Mouse (Mus musculus) G1E (cell line): Measurements from ENCODE around the gene Nebl. TPM values are rescaled to one million over a fixed set of nuclear protein-coding genes. Genes with fewer than 3 reads are reported as not detected.

Experiments used
- ATAC-seq: 2 replicates; pipeline ENCODE4 v1.8.0; 2016; ENCODE audit warnings: mild to moderate bottlenecking; ENCODE audit not compliant: insufficient number of reproducible peaks, poor library complexity, low FRiP score, severe bottlenecking; ENCODE audit errors: extremely low read depth
- DNase-seq: peaks from one replicate; pipeline ENCODE4 v3.0.0; 2012; ENCODE audit warnings: low spot score
- H3K27me3 ChIP-seq: 2 replicates; pipeline ENCODE4 v1.6.1; 2012; ENCODE audit warnings: mild to moderate bottlenecking, low read length, inconsistent platforms; ENCODE audit not compliant: insufficient read depth
- H3K36me3 ChIP-seq: replicated peaks from 2 replicates; pipeline ENCODE3; 2012; ENCODE audit warnings: mild to moderate bottlenecking, inconsistent platforms
- H3K4me1 ChIP-seq: 2 replicates; pipeline ENCODE4 v1.6.1; 2012; ENCODE audit warnings: low read depth, low read length, inconsistent platforms, mixed read lengths; ENCODE audit not compliant: insufficient read depth
- H3K4me3 ChIP-seq: 2 replicates; pipeline ENCODE4 v1.5.1; 2012; ENCODE audit warnings: low read depth, mild to moderate bottlenecking, inconsistent platforms, low read length, moderate library complexity, mixed read lengths
- H3K9me3 ChIP-seq: replicated peaks from 2 replicates; pipeline ENCODE4 v1.6.1; 2012; ENCODE audit warnings: inconsistent platforms
- CTCF ChIP-seq: IDR thresholded peaks from 2 replicates; pipeline ENCODE4 v1.5.1; 2012; ENCODE audit warnings: low read depth, low read length, inconsistent platforms, mixed read lengths
- GATA1 ChIP-seq: IDR thresholded peaks from 2 replicates; pipeline ENCODE4 v1.6.1; 2012; ENCODE audit warnings: borderline replicate concordance, low read length, inconsistent platforms, mixed read lengths
- GATA2 ChIP-seq: IDR thresholded peaks from 2 replicates; pipeline ENCODE4 v1.6.1; 2012; ENCODE audit warnings: low read depth, low read length, inconsistent platforms, borderline replicate concordance
- POLR2AphosphoS5 ChIP-seq: IDR thresholded peaks from 2 replicates; pipeline ENCODE4 v1.6.1; 2012; ENCODE audit warnings: low read depth, low read length, inconsistent platforms; ENCODE audit not compliant: insufficient replicate concordance
- TAL1 ChIP-seq: conservative IDR thresholded peaks from 2 replicates; pipeline ENCODE4 v1.6.1; 2012; ENCODE audit warnings: low read depth, low read length, inconsistent platforms, mixed read lengths
- polyA plus RNA-seq: library from polyadenylated mRNA; stranded (reverse); fragments of >175 nt; gene quantifications from 2 replicates; pipeline ENCODE4 v1.2.3, GENCODE M21; 2012
- total RNA-seq, 2 experiments: library from RNA; stranded (forward) in 1 of 2; stranded (reverse) in 1 of 2; fragments of 200-1000 nt in 1 of 2; fragments of >200 nt in 1 of 2; fragmentation: Nextera tagmentation in 1 of 2; gene quantifications; 2 replicates each; pipeline ENCODE4 v1.2.3; 2014 to 2017

The Nebl gene
- total and polyA plus RNA-seq, 3 experiments, result 0.79 to 21.8 (median 6.8) TPM

DNA sequence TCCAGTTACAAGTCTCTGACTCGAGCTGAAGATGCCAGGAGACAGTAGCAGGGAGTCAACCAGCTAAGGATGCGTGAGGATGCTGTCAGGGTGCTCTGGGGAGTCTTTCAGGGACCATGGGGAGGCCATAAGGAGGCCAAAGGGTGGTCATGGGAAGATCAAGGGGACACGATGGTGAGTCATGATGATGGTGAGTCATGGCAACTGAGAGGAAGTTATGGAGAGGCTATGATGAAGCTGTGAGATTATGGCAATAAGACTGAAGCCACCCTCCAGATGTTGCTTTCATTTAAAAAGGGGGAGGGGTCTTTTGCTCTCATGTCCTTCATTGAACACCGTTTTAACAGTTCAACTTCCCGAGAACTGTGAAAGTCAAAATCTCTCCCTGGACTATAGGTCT, 322.0 kb downstream of the Nebl start:
- DNase-seq (no peak), ATAC-seq (peak; percentile 57)
- Histone ChIP-seq H3K9me3 (no peaks in the 10 kb centered on the region), H3K4me3 (no peak overlapping the region), H3K27me3 (no peaks in the 10 kb centered on the region), H3K36me3 (no peaks in the 10 kb centered on the region), H3K4me1 (peaks cover 4% of the 10 kb centered on the region; the same call in 1 of the 2 replicates)
- TF ChIP-seq CTCF (no peak), TAL1 (no peak), GATA1 (no peak), POLR2AphosphoS5 (no peak), GATA2 (no peak)

DNA sequence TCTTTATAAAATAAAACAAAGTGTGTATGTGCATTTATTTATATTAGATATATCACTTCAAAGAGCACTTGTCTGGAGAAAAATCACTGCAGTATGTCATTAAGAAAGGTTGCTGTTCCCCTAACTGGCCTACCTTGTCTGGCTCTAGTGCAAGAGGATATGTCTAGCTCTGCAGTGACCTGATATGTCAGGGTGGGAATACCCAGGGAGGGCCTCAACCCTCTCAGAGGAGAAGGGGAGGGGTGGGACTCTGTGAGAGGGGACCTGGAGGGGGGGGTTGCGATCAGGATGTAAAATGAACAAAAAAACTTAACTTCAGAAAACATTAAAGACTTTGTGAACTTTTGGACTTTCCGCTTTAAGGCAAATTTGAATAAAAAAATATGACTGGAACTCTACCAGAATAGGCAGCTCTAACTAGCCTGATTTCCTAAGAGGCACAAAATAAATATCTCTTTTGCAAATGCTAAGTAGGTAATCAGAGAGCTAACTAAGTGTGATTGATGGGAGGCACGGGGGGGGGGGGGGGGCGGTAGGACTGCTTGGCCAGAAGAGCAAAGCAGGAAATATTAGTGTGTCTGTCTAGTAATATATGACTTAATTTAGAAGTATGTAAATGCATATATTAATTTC, 325.2 kb downstream of the Nebl start:
- Histone ChIP-seq H3K9me3 (no peaks in the 10 kb centered on the region), H3K4me1 (peaks cover 4% of the 10 kb centered on the region; the same call in 1 of the 2 replicates), H3K27me3 (no peaks in the 10 kb centered on the region), H3K36me3 (no peaks in the 10 kb centered on the region), H3K4me3 (no peak overlapping the region)
- DNase-seq (no peak), ATAC-seq (no peak)
- TF ChIP-seq POLR2AphosphoS5 (no peak), CTCF (no peak), GATA2 (no peak), TAL1 (no peak), GATA1 (no peak)

DNA sequence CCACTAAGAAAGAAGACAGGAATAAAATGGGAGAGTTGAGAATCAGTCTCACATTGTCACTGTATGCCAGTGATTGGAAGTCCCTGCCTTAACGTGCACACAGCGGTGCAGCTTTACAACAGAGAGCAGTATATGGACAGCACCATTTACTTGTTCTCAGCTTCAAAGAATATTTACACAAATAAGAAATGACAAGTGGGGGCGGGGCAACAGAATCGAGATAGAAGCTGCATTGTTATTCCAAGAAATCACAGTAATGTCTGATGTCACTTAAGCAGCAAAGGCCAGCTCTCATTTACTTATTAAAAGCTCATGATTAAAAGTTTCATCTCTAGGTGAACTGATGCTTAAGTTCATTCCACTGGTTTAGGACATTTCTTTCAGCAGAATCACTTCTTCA, 328.8 kb downstream of the Nebl start:
- no peak overlapping the region for H3K4me3 ChIP-seq
- DNase-seq (no peak), ATAC-seq (no peak)
- no peaks in the 10 kb centered on the region for H3K27me3 ChIP-seq
- H3K4me1 ChIP-seq, result no peaks in the 10 kb centered on the region
- H3K9me3 ChIP-seq, result no peaks in the 10 kb centered on the region
- no peaks in the 10 kb centered on the region for H3K36me3 ChIP-seq
- TF ChIP-seq GATA1 (no peak), GATA2 (no peak), POLR2AphosphoS5 (no peak), TAL1 (no peak)

DNA sequence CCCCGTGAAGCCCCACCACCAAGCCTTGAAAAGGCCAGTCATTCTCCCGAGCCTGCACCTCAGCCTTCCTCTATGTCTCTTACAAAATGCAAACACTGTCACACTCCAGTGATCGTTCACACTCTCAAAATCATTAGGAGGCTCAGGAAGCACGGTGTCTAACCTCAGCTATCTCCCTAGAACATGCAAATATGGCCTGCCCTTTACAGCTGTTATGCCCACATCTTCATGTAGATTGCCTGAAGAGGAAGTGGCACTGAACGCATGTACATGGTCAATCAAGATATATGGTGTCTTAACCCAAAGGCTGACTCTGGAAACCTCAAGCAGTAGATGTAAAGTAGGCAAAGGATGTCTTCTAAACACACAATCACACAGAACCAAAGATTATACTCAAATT, 335.0 kb downstream of the Nebl start:
- Histone ChIP-seq H3K4me1 (no peaks in the 10 kb centered on the region), H3K36me3 (no peaks in the 10 kb centered on the region), H3K27me3 (no peaks in the 10 kb centered on the region; the same call in 1 of the 2 replicates), H3K4me3 (no peak overlapping the region), H3K9me3 (no peaks in the 10 kb centered on the region)
- ATAC-seq (no peak), DNase-seq (no peak)
- TF ChIP-seq CTCF (no peak), GATA2 (no peak), TAL1 (no peak), POLR2AphosphoS5 (no peak), GATA1 (no peak)

DNA sequence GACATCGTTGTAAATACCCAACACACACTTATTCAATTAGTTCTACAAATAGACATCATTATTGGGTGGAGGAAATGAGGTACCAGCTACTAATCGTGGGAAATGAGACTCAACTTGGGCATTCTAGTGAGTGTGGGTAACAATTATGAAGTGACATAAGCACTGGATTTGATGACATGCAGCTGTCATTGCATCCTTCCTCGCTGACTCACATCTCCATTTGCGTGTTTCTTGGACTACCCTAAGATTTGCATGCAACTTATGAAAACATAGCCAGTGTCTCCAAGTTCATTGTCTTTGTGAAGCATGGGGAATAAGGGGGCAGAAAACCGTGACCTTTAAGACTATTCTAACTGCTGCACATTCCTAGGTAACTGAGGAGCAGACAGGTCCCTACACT, 339.9 kb downstream of the Nebl start:
- no peaks in the 10 kb centered on the region for H3K36me3 ChIP-seq
- TF ChIP-seq GATA1 (no peak), TAL1 (no peak), CTCF (no peak), POLR2AphosphoS5 (no peak), GATA2 (no peak)
- no peaks in the 10 kb centered on the region for H3K9me3 ChIP-seq
- H3K4me1 ChIP-seq, result no peaks in the 10 kb centered on the region
- H3K4me3 ChIP-seq, result no peak overlapping the region
- no peak for DNase-seq
- no peaks in the 10 kb centered on the region; the same call in 1 of the 2 replicates for H3K27me3 ChIP-seq
- no peak for ATAC-seq

DNA sequence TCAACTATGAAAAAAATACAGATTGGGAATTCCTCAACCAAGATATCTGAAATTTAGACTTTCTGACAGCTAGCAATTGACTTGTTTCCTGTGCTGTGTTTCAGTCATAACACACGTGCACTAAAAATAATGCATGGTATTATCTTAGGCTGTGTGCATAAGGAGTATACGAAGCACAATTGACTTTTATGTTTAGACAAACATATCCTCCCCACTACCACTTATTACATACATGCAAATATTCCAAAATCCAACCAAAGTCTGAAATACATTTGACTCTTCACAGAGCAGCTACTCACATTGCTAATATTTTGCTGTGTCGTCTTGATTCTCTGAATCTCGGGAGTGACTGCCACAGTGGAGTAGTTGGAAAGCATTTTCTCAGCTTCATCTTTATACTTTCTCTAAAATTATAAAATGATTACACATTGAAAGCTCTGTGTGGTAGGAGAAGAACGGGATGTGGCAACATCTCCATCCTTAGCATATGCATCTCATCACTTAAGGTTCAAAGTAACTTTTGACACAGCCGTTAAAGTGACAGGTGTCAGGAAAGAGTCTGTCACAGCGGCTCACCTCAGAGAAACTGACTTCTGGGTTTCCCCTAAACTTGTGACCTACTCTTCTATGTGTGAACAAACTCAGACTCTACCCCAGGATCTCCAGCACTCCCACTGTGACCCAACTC, 340.6 kb downstream of the Nebl start:
- no peak for TF ChIP-seq GATA1
- no peak for TF ChIP-seq GATA2
- no peak for TF ChIP-seq CTCF
- TF ChIP-seq POLR2AphosphoS5, result no peak
- TF ChIP-seq TAL1, result no peak
- no peak for DNase-seq
- no peak for ATAC-seq
- no peaks in the 10 kb centered on the region for H3K9me3 ChIP-seq
- no peaks in the 10 kb centered on the region for H3K4me1 ChIP-seq
- no peak overlapping the region for H3K4me3 ChIP-seq
- H3K36me3 ChIP-seq, result no peaks in the 10 kb centered on the region
- H3K27me3 ChIP-seq, result no peaks in the 10 kb centered on the region; the same call in 1 of the 2 replicates
